Mouse (Mus musculus): Measurements from ENCODE around the gene Larp4b. TPM values are rescaled to one million over a fixed set of nuclear protein-coding genes. Genes with fewer than 3 reads are reported as not detected.

Larp4b gene
- polyA plus RNA-seq (2017; shearing (Covaris generic)): 16.4 TPM

GRCm38 (mm10) chr13:9093316-9094155 is at the start of gene Larp4b:
Gene Larp4b (plus strand): TSS chr13:9093881.

Other genes with a start within 250 kb of the Larp4b start
- gene Wdr37, start 222.0 kb upstream of the Larp4b start, polyA plus RNA-seq (2017; shearing (Covaris generic)): 35.0 TPM
- 36.4 TPM for gene Idi1, start 208.4 kb upstream of the Larp4b start, polyA plus RNA-seq (2017; shearing (Covaris generic))
- gene Gm9745, start 145.7 kb upstream of the Larp4b start, polyA plus RNA-seq (2017; shearing (Covaris generic)): not detected
- not detected for gene Idi2, start 141.0 kb upstream of the Larp4b start, polyA plus RNA-seq (2017; shearing (Covaris generic))
- gene Gtpbp4, start 97.8 kb upstream of the Larp4b start, polyA plus RNA-seq (2017; shearing (Covaris generic)): 104 TPM
- gene Dip2c, start 182.6 kb downstream of the Larp4b start, polyA plus RNA-seq (2017; shearing (Covaris generic)): 0.39 TPM